Mouse (Mus musculus): ENCODE data around the gene Acbd7. TPM values are rescaled to one million over a fixed set of nuclear protein-coding genes. Genes with fewer than 3 reads are reported as not detected.

Gene Acbd7
- polyA plus RNA-seq, 1 experiment: not detected

DNA sequence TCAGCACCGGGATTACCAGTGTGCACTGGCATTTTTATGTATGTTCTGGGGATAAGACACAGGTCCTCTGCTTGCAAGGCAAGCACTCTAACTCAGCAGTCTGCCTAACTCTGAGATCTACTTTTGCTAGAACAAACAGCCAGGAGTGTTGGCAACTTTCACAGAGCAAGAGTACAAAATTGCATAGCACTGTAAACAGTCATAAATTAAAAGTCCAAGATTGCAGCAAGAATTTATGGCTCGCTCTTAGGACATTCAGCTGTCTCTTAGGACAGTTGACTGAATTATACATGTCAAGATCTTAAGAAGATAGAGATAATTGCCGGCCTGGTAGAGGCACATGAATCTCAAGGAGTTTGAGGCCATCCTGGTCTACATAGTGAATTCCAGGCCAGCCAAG, 20.3 kb downstream of the Acbd7 start:
- Histone ChIP-seq H3K27me3 (ENCODE audit: control insufficient read depth) (no peaks in the 10 kb centered on the region), H3K36me3 (ENCODE audit: control insufficient read depth) (no peaks in the 10 kb centered on the region), H3K9me3 (ENCODE audit: control insufficient read depth, low read length) (no peaks in the 10 kb centered on the region; the same call in 1 of the 2 replicates), H3K4me1 (ENCODE audit: control insufficient read depth) (no peaks in the 10 kb centered on the region), H3K4me3 (replicated peaks) (no peak overlapping the region)
- TF ChIP-seq TAL1 (IDR thresholded peaks at IDR 0.05; ENCODE audit: low read length) (no peak), GATA1 (IDR thresholded peaks at IDR 0.05; ENCODE audit: low read length) (no peak)

GRCm38 (mm10) chr2:3357887-3358286, 21.9 kb downstream of the Acbd7 start:
- H3K27me3 ChIP-seq (ENCODE audit: control insufficient read depth): no peaks in the 10 kb centered on the region
- no peak overlapping the region for H3K4me3 ChIP-seq (replicated peaks)
- H3K4me1 ChIP-seq (ENCODE audit: control insufficient read depth): no peaks in the 10 kb centered on the region
- no peak for TF ChIP-seq TAL1 (IDR thresholded peaks at IDR 0.05; ENCODE audit: low read length)
- TF ChIP-seq GATA1 (IDR thresholded peaks at IDR 0.05; ENCODE audit: low read length): no peak
- no peaks in the 10 kb centered on the region for H3K36me3 ChIP-seq (ENCODE audit: control insufficient read depth)
- H3K9me3 ChIP-seq (ENCODE audit: control insufficient read depth, low read length): no peaks in the 10 kb centered on the region

DNA sequence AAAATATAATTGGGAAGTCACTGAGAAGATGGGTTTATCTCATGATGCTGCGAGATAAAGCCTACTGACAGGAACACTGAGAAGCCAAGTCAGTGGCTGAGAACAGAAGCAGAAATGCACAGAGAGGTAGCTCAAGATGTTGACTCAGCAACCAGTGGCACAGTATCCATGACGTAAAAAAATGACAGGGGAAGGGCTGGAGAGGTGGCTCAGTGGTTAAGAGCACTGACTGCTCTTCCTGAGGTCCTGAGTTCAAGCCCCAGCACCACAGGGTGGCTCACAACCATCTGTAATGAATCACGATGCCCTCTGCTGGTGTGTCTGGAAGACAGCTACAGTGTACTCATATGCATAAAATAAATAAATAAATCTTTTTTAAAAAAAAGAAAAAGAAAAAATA, 25.1 kb downstream of the Acbd7 start:
- no peak overlapping the region for H3K4me3 ChIP-seq (replicated peaks)
- no peaks in the 10 kb centered on the region for H3K27me3 ChIP-seq (ENCODE audit: control insufficient read depth)
- TF ChIP-seq GATA1 (IDR thresholded peaks at IDR 0.05; ENCODE audit: low read length): no peak
- no peak for TF ChIP-seq TAL1 (IDR thresholded peaks at IDR 0.05; ENCODE audit: low read length)

GRCm38 (mm10) chr2:3365127-3365526, 29.2 kb downstream of the Acbd7 start:
- Histone ChIP-seq H3K4me3 (replicated peaks) (no peak overlapping the region), H3K36me3 (ENCODE audit: control insufficient read depth) (no peaks in the 10 kb centered on the region), H3K4me1 (ENCODE audit: control insufficient read depth) (no peaks in the 10 kb centered on the region), H3K27me3 (ENCODE audit: control insufficient read depth) (no peaks in the 10 kb centered on the region), H3K9me3 (ENCODE audit: control insufficient read depth, low read length) (no peaks in the 10 kb centered on the region)
- TF ChIP-seq GATA1 (IDR thresholded peaks at IDR 0.05; ENCODE audit: low read length) (no peak), TAL1 (IDR thresholded peaks at IDR 0.05; ENCODE audit: low read length) (no peak)

More for the DNA sequence above, 25.1 kb downstream of the Acbd7 start:
- Histone ChIP-seq H3K4me1 (ENCODE audit: control insufficient read depth) (no peaks in the 10 kb centered on the region), H3K36me3 (ENCODE audit: control insufficient read depth) (no peaks in the 10 kb centered on the region), H3K9me3 (ENCODE audit: control insufficient read depth, low read length) (no peaks in the 10 kb centered on the region)

GRCm38 (mm10) chr2:3387105-3387860, 51.3 kb downstream of the Acbd7 start:
- no peaks in the 10 kb centered on the region for H3K36me3 ChIP-seq (ENCODE audit: control insufficient read depth)
- no peaks in the 10 kb centered on the region for H3K9me3 ChIP-seq (ENCODE audit: control insufficient read depth, low read length)
- H3K4me3 ChIP-seq (replicated peaks): no peak overlapping the region
- TF ChIP-seq GATA1 (IDR thresholded peaks at IDR 0.05; ENCODE audit: low read length): no peak
- no peak for TF ChIP-seq TAL1 (IDR thresholded peaks at IDR 0.05; ENCODE audit: low read length)
- H3K4me1 ChIP-seq (ENCODE audit: control insufficient read depth): no peaks in the 10 kb centered on the region
- no peaks in the 10 kb centered on the region for H3K27me3 ChIP-seq (ENCODE audit: control insufficient read depth)

Other genes with a start within 250 kb of the Acbd7 start
- 0.01 TPM in 2 replicates for gene Fam171a1, start 221.9 kb upstream of the Acbd7 start, polyA plus RNA-seq (2012)
- gene Nmt2, start 52.0 kb upstream of the Acbd7 start, polyA plus RNA-seq (2012): 0.70 and 1.3 TPM in 2 replicates
- 0.03 and 0.11 TPM in 2 replicates for gene Rpp38, start 3.5 kb upstream of the Acbd7 start, polyA plus RNA-seq (2012)
- gene Olah, start 61.0 kb downstream of the Acbd7 start, polyA plus RNA-seq (2012): not detected in 2 replicates
- not detected in 2 replicates for gene Meig1, start 86.5 kb downstream of the Acbd7 start, polyA plus RNA-seq (2012)
- 0.02 and 0.18 TPM in 2 replicates for gene Dclre1c, start 88.0 kb downstream of the Acbd7 start, polyA plus RNA-seq (2012)
- 0.12 and 0.31 TPM in 2 replicates for gene Suv39h2, start 138.9 kb downstream of the Acbd7 start, polyA plus RNA-seq (2012)
- 0.10 and 0.11 TPM in 2 replicates for gene Gm45902, start 176.6 kb downstream of the Acbd7 start, polyA plus RNA-seq (2012)
- 0.74 and 0.87 TPM in 2 replicates for gene Hspa14, start 176.6 kb downstream of the Acbd7 start, polyA plus RNA-seq (2012)
- gene Cdnf, start 176.9 kb downstream of the Acbd7 start, polyA plus RNA-seq (2012): 0.02 TPM in 1 of 2 replicates, not detected in the other
- gene Fam107b, start 234.3 kb downstream of the Acbd7 start, polyA plus RNA-seq (2012): 0.39 and 0.90 TPM in 2 replicates